Mouse (Mus musculus): ENCODE results near the gene Sytl2.

Gene Sytl2

DNA sequence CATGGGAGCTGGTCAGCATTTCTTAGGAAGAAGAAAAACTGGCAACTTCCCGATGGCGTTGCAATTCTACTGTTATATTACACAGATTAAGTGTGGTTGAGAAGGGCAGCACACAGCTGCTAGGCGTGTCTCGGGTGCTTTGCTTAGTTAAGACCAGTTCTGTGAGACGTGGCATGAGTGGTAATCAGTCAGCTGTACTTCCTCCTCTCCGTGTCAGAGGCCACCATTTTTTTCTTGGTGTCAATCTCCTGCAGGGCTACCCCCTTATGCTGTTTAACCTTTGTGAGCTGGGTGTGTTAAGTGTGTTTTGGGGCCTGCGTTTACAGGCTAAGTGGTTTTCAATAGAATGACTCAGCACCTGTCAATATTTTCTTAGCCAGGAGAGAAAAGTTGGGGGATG, 60.7 kb downstream of the Sytl2 start:
- DNase-seq (ENCODE audit: low read depth, low spot score), result no peak

- peak; percentile 89 for DNase-seq (ENCODE audit: low read depth, low spot score)
These were observed 68.2 kb downstream of the Sytl2 start for GRCm38 (mm10) chr7:90370071-90370851.

DNA sequence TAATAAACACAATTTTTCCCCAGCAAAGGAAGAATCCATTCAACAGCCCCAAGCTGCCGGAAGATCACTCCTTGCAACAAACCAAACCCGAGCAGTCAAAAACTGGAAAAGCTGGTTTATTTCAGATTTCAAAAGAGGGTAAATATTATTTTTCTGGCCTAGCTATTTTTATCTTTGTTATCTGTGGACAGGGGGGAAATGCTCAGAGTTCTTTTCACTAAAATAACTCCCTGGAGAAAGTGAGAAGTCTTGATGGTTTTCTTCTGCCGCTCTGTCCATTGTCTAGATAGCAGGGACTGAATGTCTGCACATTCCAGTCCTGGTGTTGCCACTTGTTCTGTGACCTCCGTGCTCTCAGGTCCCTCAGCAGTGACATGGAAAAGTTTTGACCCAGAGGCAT, 70.8 kb downstream of the Sytl2 start:
- DNase-seq (ENCODE audit: low read depth, low spot score), result no peak

GRCm38 (mm10) chr7:90384411-90384810, 82.4 kb downstream of the Sytl2 start:
- no peak for DNase-seq (ENCODE audit: low read depth, low spot score)

DNA sequence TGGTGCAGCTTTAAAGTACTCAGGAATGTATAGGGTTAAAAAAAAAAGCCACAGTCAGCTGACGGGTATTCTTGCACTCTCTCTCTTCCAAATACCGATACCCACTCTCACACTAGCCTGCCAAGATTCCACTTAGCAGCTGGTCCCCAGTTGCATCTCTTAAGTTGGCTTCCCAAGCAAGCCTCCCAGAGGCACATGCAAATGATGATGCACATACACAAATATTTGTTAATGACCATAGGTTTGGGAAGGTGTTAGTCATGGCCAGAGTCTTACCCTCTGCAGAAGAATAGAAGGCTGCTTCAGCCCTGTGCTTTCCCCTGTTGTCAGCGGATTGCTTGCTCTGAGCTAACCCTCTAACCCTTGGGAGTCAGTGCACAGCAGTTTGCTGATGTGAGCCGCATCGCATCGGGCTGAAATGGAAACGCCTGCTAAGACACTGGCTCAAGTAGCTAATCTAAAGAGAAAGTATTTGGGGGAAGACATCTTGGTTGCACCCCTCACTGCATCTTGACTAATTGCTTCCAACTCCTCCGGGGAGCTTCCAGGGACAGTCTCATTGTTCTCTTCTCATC, 84.9 kb downstream of the Sytl2 start:
- DNase-seq (ENCODE audit: low read depth, low spot score), result peak; percentile 89

GRCm38 (mm10) chr7:90389765-90390164, 87.7 kb downstream of the Sytl2 start:
- peak; percentile 30 for DNase-seq (ENCODE audit: low read depth, low spot score)

DNA sequence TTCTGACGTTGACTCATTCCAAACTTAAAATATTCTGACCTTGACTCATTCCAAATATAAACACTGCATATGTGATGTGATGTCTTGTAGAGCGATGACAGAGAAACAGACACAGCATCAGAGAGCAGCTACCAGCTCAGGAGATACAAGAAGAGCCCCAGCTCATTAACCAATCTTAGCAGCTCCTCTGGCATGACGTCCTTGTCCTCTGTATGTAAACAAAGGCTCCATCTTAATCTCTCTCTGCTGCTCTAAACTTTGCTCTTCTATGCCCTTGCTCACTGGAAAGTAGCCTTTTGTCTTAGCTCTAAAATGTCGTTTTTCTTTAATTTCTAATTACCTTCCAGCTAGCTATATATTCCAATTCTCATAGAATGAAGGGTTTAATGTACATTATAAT, 93.0 kb downstream of the Sytl2 start:
- DNase-seq (ENCODE audit: low read depth, low spot score), result no peak

GRCm38 (mm10) chr7:90395928-90396327, 93.9 kb downstream of the Sytl2 start:
- peak; percentile 30 for DNase-seq (ENCODE audit: low read depth, low spot score)

GRCm38 (mm10) chr7:90409934-90410333, 107.9 kb downstream of the Sytl2 start:
- DNase-seq (ENCODE audit: low read depth, low spot score), result peak; percentile 87

DNA sequence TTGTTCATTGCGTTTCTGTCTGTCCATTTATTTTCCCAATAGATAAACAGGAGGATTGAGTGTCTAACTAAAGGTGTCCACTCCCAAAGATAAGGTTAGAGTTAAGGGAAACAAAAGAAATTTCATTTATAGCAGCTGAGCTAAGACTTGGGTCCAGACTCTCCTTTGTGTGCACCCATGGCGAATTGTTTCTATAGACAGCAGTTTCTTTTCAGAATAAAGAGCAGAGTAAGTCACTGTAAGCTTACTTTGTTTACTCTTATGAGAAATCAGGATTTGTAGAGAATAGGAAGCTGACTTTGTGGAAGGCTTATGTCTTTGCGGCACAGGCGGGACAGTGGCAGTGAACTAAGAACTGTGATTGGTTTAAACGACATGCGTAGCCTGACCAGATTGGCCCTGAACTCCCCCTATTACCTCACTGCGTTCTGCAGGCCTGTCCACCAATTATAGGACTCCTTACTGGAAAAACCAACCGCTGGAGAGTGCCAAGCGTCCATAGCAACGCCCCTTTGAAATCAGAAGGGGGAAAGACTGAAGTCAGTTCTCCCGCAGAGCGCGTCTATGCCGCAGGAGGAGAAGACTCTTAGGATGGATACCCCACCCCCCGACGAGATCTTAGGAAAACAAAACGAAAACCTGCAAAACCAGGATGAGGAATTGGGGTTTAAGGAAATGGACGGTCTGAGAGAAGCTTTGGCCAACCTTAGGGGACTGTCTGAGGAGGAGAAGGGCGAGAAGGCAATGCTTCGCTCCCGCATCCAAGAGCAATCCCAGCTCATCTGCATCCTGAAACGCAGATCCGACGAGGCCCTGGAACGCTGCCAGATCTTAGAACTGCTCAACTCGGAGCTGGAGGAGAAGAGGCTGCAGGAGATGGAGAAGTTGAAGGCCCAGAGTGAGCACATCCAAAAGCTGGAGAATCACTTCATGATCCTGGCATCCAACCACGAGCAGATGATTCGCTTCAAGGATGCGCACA, 124.3 kb downstream of the Sytl2 start, which contains the start of gene Ccdc89:
Gene Ccdc89, plus strand, starts transcription at position 558 of the 982 bp plus-strand sequence.
- peak; percentile 99 for DNase-seq (ENCODE audit: low read depth, low spot score)

- DNase-seq (ENCODE audit: low read depth, low spot score), result peak; percentile 18
These were observed 125.0 kb downstream of the Sytl2 start for GRCm38 (mm10) chr7:90427006-90427405.

DNA sequence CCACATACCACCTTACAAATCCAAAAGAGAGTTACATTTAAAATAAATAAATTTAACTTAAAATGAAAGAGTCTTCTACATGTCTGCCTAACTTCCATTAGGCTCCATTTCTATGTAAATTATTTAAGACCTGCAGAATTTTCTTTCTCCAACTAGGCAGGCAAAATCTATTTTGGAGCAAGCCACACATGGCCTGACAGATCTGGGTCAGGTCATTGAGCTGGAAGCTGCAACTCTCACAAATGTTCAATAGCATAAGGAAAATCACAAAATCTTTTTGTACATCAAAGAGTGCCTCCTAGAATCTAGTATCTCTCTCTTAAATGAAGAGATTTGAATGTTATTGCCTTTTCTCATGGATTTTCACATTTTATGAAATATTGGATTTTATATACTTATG, 130.2 kb downstream of the Sytl2 start:
- DNase-seq (ENCODE audit: low read depth, low spot score), result peak; percentile 63

GRCm38 (mm10) chr7:90440044-90440443, 138.0 kb downstream of the Sytl2 start:
- DNase-seq (ENCODE audit: low read depth, low spot score), result no peak

- no peak for DNase-seq (ENCODE audit: low read depth, low spot score)
These were observed 140.0 kb downstream of the Sytl2 start for GRCm38 (mm10) chr7:90442070-90442469.

DNA sequence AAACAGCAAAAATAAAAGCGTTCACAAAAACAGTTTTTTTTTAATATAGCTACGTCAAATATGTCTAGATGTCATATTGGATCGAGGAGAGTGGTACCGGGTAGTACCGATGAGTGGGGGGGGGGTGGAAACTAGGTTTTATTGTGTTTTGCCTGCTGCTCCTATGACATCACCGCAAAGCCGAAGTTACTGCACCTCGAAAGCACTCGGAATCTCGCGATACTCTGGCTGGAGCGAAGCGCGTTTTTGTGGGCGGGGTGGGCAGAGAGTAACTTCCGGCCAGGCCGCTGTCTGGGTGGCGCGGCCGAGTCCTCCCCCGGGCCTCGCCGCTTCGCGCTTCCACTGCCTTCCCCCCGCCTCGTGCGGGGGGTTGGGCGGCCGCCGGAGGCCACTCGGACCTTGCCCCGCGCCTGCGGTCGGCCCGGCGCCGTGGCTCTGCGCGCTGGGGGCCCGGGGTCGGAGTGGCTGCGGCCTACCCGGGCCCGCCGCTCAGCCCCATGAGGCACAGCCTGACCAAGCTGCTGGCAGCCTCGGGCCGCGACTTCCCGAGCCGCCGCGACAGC, 140.5 kb downstream of the Sytl2 start, which contains the start of gene Crebzf:
Gene Crebzf, plus strand, starts transcription at position 212 of the 563 bp plus-strand sequence.
- DNase-seq (ENCODE audit: low read depth, low spot score), result peak; percentile 99

DNA sequence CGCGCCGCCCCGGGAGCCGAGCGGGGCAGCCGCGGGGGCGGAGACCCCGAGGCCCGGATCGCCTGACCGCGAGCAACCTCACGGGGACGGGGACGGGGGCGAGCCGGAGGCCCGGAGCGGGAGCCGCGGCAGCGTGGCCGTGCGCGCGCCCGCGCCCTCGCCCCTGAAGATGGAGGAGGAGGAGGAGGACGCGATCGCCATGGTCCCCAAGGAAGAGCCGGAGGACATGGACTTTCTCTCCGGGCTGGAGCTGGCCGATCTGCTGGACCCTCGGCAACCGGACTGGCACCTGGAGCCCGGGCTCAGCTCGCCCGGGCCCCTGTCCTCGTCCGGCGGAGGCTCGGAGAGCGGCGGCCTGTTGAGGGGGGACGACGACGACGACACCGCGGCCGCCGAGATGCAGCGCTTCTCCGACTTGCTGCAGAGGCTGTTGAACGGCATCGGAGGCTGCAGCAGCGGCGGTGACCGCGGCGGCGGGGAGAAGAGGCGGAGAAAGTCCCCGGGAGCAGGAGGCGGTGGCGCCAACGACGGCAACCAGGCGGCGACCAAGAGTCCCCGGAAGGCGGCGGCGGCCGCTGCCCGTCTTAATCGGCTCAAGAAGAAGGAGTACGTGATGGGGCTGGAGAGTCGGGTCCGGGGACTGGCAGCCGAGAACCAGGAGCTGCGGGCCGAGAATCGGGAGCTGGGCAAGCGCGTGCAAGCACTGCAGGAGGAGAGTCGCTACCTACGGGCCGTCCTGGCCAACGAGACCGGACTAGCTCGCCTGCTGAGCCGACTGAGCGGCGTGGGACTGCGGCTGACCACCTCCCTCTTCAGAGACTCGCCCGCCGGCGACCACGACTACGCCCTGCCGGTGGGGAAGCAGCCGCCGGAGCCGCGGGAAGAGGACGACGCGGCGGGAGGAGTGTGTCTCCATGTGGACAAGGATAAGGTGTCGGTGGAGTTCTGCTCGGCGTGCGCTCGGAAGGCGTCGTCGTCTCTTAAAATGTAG, 141.3 kb downstream of the Sytl2 start:
- peak; percentile 79 for DNase-seq (ENCODE audit: low read depth, low spot score)

- DNase-seq (ENCODE audit: low read depth, low spot score), result peak; percentile 31
These were observed 142.2 kb downstream of the Sytl2 start for GRCm38 (mm10) chr7:90444206-90444605.

DNA sequence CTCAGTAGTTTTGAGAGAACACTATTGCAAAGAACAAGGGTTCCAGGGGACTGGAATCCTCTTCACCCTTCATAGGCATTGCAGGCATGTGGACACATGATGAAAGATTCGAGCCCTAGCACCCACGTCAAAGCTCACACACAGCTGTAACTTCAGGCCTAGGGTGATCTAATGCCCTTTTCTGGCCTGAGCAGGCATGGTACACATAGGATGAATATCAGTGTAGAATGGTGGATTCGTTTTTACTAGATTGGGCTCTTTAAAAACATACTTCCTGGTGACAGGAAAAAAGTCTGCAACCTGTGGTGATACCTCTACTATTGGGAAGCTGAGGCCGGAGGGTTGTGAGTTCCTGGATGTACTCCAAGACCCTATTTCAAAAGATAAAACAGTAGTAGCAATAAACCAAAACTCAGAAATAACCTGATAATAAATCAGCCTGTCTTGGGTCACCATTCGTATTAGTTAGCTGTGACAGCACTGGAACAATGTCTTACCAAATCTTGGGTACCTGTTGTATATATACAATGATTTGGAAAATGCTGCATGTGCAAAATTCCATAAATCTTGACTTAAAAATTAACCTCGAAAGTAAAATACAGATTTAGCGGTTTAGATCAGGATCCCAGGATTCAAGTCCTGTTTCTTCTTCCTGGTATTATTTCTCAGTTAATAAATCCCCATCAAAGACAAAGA, 154.2 kb downstream of the Sytl2 start:
- no peak for DNase-seq (ENCODE audit: low read depth, low spot score)

DNA sequence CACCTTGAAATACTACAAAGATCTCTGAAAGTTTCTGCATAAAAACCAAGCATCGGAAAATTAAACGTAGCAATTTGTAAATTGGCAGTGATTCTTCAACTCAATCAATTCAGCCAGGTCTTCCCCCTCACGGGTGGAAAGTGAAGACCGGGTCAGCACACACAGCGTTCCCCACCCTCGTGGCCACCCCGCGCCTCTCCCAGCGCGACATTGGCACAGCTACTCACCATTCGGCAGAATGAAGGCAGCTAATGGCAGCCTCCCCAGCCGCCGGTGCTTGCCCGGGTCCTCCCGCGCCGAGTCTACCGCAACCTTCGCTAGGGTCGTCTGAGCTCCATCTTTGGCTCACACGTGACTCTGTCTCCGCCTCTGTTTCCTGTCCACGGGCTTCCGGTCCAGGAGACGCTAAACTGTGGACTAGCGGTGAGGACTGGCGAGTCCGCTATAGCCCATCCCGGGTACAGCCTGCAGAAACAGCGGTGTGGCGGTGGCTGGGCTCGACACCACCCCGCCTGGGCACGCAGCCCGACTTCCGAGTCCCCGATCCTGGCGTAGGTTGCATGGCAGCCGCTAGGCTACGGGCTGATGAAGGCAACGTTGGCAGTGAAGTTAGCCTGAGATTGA, 154.9 kb downstream of the Sytl2 start, which contains the start of gene Tmem126a:
Gene Tmem126a, minus strand, starts transcription at position 385 of the 624 bp plus-strand sequence.
- DNase-seq (ENCODE audit: low read depth, low spot score), result peak; percentile 96

Data from brain, adult 2 months (tissue).